Mouse (Mus musculus) neutrophil, adult 5-6 weeks (primary cell): Measurements from ENCODE around the gene Cyp2c65. TPM values are rescaled to one million over a fixed set of nuclear protein-coding genes. Genes with fewer than 3 reads are reported as not detected.
"Not testable (repeated sequence)": the region's sequence is repeated elsewhere in the genome, so short reads cannot be mapped to it uniquely, and the experiment has no call there.

Experiments
- ATAC-seq: fragments of 151-379, 151-347 bp; 2 replicates; pipeline ENCODE4 v1.8.0; 2017; ENCODE audit warnings: mild to moderate bottlenecking, moderate TSS enrichment; ENCODE audit not compliant: insufficient number of reproducible peaks, poor library complexity, low FRiP score, severe bottlenecking; ENCODE audit errors: extremely low read depth
- total RNA-seq: library from RNA; stranded (forward); fragments of 200-1000 nt; gene quantifications from 2 replicates; pipeline ENCODE4 v1.2.3, GENCODE M21; 2017

The Cyp2c65 gene
- total RNA-seq, result not detected in 2 replicates

- no peak for ATAC-seq
Observed at GRCm38 (mm10) chr19:39060719-39061118, at the start of gene Cyp2c65. Cyp2c65 (plus strand) TSS chr19:39061015.

DNA sequence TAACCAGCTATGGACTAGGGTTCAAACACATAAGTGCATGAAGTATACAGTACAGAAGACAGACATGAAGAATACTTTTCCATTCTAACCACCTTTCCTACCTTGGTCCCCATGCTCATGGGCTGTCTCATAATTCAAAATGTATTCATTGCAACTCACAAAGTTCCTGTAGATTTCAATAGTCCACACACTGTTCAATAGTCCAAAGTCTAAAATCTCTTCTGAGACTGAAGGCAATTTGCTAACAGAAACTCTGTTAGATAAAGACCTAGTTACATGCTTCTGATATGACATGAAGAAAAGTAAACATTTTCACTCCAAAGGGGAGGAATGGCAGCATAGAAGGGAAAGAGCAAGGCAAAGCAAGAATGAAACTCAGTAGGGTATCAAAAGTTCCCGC lies 2.9 kb upstream of the Cyp2c65 start:
- no peak for ATAC-seq

DNA sequence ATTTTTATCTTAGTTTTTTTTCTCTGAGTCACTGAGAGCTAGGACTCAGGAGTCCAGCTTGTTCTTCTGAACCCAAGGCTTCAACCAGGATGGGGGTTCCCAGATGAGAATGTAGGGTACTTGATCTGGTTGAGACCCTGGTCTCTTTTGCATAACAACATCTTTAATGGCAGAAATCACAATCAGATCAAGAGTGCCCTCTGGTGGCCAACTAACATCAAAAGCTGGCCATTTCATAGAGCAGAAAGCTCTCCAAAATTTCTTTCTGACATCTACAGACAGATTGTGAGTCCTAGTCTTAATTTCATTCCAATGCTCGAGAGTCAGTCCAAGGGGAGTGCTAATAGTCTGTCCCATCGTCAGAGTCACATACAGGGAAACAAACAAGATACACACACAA lies 38.0 kb downstream of the Cyp2c65 start:
- not testable (repeated sequence) for ATAC-seq

- no peak for ATAC-seq
Observed at GRCm38 (mm10) chr19:39113644-39114043, 52.8 kb downstream of the Cyp2c65 start, which contains the start of gene Cyp2c66. Cyp2c66 (plus strand) TSS chr19:39113898.

Other genes with a start within 250 kb of the Cyp2c65 start
- 16.9 and 18.2 TPM in 2 replicates for gene Noc3l, start 241.8 kb upstream of the Cyp2c65 start, total RNA-seq
- gene Tbc1d12, start 224.4 kb upstream of the Cyp2c65 start, total RNA-seq, result 3.8 and 4.1 TPM in 2 replicates
- 6.6 and 12.2 TPM in 2 replicates for gene Hells, start 130.1 kb upstream of the Cyp2c65 start, total RNA-seq
- not detected in 2 replicates for gene Cyp2c55, start 54.0 kb upstream of the Cyp2c65 start, total RNA-seq
- gene Cyp2c66, start 52.9 kb downstream of the Cyp2c65 start, total RNA-seq, result not detected in 2 replicates
- gene Cyp2c29, start 208.4 kb downstream of the Cyp2c65 start, total RNA-seq, result not detected in 2 replicates